Mouse (Mus musculus): ENCODE measurements around the gene Emc8.

The Emc8 gene

GRCm38 (mm10) chr8:120607460-120607859, 60.9 kb downstream of the Emc8 start:
- no peak for ATAC-seq (ENCODE audit: low TSS enrichment)
